Mouse (Mus musculus) small intestine, adult 2 months (tissue): ENCODE data around the gene D17H6S53E.
A peak's percentile ranks its signal among the peaks of the same experiment; 100 is the strongest.

Experiments used
- CTCF ChIP-seq: fragments of 200-500 bp; IDR thresholded peaks from 2 replicates; pipeline ENCODE4 v1.5.1; 2012; ENCODE audit warnings: low read depth, mild to moderate bottlenecking, control low read depth, inconsistent platforms, low read length, moderate library complexity, mixed read lengths; ENCODE audit not compliant: insufficient replicate concordance, insufficient read length; ENCODE audit errors: extremely low read depth
- POLR2A ChIP-seq: fragments of 200-500 bp; IDR thresholded peaks from 2 replicates; pipeline ENCODE4 v1.6.1; 2012; ENCODE audit warnings: low read depth, mild to moderate bottlenecking, control low read depth, inconsistent platforms, low read length, moderate library complexity

DNA sequence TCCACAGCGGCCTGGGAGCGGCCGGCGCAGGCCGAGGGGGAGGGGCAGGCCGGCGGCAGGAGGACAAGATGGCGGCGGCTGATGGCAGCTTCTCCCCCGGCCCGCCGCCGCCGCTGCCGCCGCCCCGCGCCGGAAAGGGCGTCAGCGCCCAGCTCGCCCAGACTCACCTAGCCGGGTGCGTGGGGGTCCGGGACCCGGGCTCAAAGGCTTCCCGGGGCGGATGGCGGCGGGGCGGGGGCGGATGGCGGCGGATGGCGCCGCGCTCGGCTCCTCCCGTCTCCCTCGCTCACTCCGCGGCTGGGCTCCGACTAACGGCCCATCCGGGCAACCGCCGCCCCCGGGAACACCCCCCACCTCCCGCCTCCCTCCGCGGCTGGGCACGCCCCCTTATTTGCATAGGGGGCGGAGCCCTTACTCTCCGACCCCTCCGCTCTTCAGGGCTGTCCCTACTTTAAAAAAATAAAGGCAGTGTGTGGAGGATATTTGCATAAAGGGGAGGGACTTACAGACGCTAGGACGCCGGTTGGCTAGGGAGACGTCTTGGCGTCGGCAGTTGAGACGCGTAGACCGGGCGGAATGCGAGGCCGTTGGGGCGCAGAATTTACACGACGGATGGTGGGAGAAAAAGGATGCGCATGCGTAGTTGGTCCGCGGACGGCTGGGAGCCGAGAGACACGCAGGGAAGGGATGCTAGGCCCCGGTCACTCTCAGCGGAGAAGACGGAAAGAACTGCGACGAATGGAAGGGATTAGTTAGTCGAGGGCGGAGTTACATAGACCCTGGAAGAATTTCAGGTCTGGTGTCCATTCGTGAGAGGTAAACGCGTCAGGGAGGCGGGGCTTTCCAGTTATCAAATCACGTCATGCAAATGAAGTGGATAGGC is 38.6 kb downstream of the D17H6S53E start, which contains the start of gene Prrc2a:
- TF ChIP-seq POLR2A (peak; percentile 86; the same call in 1 of the 2 replicates), CTCF (no peak)
